Mouse (Mus musculus) CD4-positive, CD25-positive, alpha-beta regulatory T cell, adult 2 months (primary cell): ENCODE data around the gene Slc24a5.

Experiments used
- DNase-seq: peaks from one replicate; pipeline ENCODE4 v3.0.0-alpha.2; 2012; ENCODE audit warnings: low read depth, low spot score

Gene Slc24a5

GRCm38 (mm10) chr2:125119381-125120110 lies 51.6 kb downstream of the Slc24a5 start:
- DNase-seq = no peak

GRCm38 (mm10) chr2:125122288-125122623 lies 54.3 kb downstream of the Slc24a5 start:
- DNase-seq = no peak

- DNase-seq = peak; percentile 69
Observed at GRCm38 (mm10) chr2:125122624-125123476, 54.9 kb downstream of the Slc24a5 start.

GRCm38 (mm10) chr2:125123477-125123852 lies 55.5 kb downstream of the Slc24a5 start, which contains the start of gene Myef2:
Myef2 (minus strand) TSS chr2:125123661.
- peak; percentile 93 for DNase-seq

GRCm38 (mm10) chr2:125125824-125126223 lies 57.9 kb downstream of the Slc24a5 start:
- DNase-seq = no peak

- no peak for DNase-seq
Observed at GRCm38 (mm10) chr2:125126792-125127191, 58.9 kb downstream of the Slc24a5 start.

GRCm38 (mm10) chr2:125134113-125134512 lies 66.2 kb downstream of the Slc24a5 start:
- no peak for DNase-seq

GRCm38 (mm10) chr2:125135903-125136811 lies 68.2 kb downstream of the Slc24a5 start, which contains the start of gene Ctxn2:
Ctxn2 (plus strand) TSS chr2:125136692.
- DNase-seq = peak; percentile 75

GRCm38 (mm10) chr2:125136846-125137245 lies 68.9 kb downstream of the Slc24a5 start:
- DNase-seq = no peak
